Mouse (Mus musculus): ENCODE results near the gene Gm13691.
"Not testable (repeated sequence)": the region's sequence is repeated elsewhere in the genome, so short reads cannot be mapped to it uniquely, and the experiment has no call there.

Gm13691 gene

GRCm38 (mm10) chr2:83990253-83990652, at the start of gene Gm13691:
Gene Gm13691, plus strand, starts transcription at chr2:83990553.
- DNase-seq (ENCODE audit: low spot score), result not testable (repeated sequence)

DNA sequence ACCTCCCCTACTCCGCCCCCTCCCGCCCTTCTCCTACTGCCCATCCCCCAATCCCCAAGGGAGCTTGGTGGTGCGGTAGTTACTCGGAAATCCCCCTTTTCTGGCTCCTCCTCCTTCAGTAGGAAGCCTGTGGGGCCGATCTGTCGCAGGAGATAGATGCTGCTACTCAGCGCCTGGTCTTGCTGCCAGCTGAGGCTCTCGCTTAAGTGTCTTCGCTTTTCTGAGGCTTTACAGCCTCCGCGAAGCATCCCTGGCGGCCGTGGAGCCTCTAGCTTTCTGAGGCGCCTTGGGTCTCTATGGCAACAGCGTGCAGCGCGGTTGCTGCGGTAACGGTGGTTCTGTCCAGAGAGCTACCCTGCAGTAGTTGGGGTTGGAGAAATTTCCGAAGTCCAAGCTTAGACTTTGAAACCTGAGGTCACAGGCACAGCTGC, 49.4 kb upstream of the Gm13691 start, which contains the start of gene Zswim2:
Zswim2 (minus strand) TSS at position 298 of the 431 bp plus-strand sequence.
- no peak for DNase-seq (ENCODE audit: low spot score)

DNA sequence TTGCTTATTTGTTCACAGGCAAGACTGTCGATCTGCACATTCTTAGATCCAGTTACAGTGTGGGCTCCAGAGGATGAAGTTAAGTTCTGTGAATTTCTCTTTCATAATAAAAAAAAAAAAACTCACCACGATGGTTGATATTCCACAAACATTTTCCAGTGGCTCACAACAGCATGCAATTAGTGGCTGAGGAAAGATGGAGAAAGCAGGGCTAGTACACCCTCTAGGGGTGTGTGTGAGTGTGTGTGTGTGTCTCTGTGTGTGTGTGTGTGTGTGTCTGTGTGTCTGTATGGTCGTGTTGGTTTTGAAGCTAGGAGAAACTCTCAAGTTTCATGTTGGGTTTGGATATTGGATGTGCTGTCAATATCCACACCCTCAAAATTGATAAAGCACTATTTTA, 49.0 kb upstream of the Gm13691 start:
- DNase-seq (ENCODE audit: low spot score), result no peak

DNA sequence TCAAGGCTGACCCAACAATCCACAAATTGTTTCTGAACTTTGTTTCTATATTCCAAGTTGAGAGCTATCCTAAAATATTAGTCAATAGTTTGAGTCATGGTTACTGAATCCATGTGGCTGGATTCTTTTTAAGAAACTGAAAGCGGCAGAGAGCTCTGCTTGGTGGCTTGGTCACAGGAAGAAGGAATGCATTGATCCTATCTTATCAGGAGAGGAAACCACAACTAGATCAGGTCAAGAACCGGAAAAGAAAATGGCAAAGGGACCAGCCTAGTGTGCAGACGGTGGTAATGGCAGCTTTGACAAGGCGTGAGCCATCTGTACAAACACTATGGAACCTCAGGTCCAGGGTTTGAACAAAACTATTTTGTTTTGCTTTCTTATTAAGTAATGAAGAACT, 48.6 kb upstream of the Gm13691 start:
- DNase-seq (ENCODE audit: low spot score), result no peak

- DNase-seq (ENCODE audit: low spot score), result not testable (repeated sequence)
Measured at GRCm38 (mm10) chr2:83955393-83955792, 35.0 kb upstream of the Gm13691 start, which contains the start of gene Gm13698. Gene Gm13698, plus strand, starts transcription at chr2:83955693.

DNA sequence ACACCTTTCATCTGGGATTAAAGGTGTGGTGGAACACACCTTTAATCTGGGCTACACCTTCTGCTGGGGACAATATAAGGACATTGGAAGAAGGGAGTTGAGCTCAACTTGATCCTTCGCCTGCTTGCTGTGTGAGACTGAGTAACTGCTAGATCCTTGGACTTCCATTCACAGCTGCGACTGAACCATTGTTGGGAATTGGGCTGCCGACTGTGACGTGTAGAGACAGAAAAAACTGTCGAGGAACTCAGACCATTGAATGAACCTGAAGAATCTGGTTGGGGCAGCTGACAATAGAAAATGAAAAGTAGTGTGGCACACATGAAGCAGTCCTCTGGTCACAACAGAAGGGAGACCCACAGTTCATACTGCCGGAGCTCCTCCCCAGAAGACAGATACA, 29.1 kb upstream of the Gm13691 start, which contains the start of gene Gm13693:
Gm13693 (plus strand) TSS at position 301 of the 400 bp plus-strand sequence.
- DNase-seq (ENCODE audit: low spot score), result not testable (repeated sequence)

- not testable (repeated sequence) for DNase-seq (ENCODE audit: low spot score)
Measured at GRCm38 (mm10) chr2:83967013-83967412, 23.3 kb upstream of the Gm13691 start, which contains the start of gene Gm13695. Gene Gm13695, plus strand, starts transcription at chr2:83967313.

DNA sequence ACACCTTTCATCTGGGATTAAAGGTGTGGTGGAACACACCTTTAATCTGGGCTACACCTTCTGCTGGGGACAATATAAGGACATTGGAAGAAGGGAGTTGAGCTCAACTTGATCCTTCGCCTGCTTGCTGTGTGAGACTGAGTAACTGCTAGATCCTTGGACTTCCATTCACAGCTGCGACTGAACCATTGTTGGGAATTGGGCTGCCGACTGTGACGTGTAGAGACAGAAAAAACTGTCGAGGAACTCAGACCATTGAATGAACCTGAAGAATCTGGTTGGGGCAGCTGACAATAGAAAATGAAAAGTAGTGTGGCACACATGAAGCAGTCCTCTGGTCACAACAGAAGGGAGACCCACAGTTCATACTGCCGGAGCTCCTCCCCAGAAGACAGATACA, 17.5 kb upstream of the Gm13691 start, which contains the start of gene Gm13696:
Gm13696 (plus strand) TSS at position 301 of the 400 bp plus-strand sequence.
- DNase-seq (ENCODE audit: low spot score), result not testable (repeated sequence)

DNA sequence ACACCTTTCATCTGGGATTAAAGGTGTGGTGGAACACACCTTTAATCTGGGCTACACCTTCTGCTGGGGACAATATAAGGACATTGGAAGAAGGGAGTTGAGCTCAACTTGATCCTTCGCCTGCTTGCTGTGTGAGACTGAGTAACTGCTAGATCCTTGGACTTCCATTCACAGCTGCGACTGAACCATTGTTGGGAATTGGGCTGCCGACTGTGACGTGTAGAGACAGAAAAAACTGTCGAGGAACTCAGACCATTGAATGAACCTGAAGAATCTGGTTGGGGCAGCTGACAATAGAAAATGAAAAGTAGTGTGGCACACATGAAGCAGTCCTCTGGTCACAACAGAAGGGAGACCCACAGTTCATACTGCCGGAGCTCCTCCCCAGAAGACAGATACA, 11.7 kb upstream of the Gm13691 start, which contains the start of gene Gm13694:
Gm13694 (plus strand) TSS at position 301 of the 400 bp plus-strand sequence.
- not testable (repeated sequence) for DNase-seq (ENCODE audit: low spot score)

DNA sequence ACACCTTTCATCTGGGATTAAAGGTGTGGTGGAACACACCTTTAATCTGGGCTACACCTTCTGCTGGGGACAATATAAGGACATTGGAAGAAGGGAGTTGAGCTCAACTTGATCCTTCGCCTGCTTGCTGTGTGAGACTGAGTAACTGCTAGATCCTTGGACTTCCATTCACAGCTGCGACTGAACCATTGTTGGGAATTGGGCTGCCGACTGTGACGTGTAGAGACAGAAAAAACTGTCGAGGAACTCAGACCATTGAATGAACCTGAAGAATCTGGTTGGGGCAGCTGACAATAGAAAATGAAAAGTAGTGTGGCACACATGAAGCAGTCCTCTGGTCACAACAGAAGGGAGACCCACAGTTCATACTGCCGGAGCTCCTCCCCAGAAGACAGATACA, 5.9 kb upstream of the Gm13691 start, which contains the start of gene Gm13697:
Gm13697 (plus strand) TSS at position 301 of the 400 bp plus-strand sequence.
- not testable (repeated sequence) for DNase-seq (ENCODE audit: low spot score)

DNA sequence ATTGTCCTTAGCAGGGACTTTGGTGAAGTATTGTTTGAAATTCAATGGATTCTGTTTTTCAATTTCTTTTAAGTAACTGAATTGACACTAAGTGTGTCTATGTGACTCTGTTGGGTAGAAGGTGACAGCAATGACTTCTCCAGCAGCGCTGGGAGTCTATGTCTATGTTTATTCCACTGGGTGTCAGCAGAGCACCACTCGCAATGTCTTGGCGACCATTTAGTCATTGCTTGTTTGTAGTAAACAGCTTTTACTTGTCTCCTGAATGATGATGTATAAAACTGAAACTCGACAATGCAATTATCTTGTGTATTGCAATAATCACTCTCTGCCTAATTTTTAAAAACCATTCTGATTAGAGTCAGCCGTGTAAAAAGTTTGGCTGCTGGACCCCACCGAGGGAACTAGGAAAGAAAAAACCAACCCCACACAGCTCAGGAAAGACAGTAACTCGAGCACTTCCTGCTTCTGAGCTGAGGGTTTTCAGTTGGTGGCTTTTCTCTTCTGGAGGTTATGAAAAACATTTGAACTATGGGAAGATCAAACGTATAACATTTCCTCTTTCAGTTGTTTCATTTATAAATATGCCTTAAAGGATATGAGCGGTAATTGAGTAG, 3.4 kb downstream of the Gm13691 start:
- DNase-seq (ENCODE audit: low spot score), result peak; percentile 24

- not testable (repeated sequence) for DNase-seq (ENCODE audit: low spot score)
Measured at GRCm38 (mm10) chr2:83994526-83994925, 4.2 kb downstream of the Gm13691 start.

- no peak for DNase-seq (ENCODE audit: low spot score)
Measured at GRCm38 (mm10) chr2:84008913-84009312, 18.6 kb downstream of the Gm13691 start.

DNA sequence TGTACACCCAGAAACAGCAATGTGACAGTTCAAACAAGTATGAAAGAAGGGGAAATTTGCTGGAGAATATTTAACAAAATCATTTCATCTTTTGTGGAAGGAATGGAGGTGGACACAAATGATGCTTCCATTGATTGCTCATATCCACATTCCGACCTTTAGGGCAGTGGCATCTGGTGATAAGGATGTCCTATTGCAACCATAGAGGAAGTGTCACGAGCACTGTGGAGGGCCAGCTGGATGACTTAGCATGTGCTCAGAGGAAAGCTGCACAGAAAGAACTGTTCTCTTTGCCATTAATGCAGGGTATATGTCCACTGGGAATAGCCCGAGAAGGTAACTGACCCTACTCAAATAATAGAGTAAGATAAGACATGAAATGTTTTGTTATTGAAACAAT, 19.5 kb downstream of the Gm13691 start:
- no peak for DNase-seq (ENCODE audit: low spot score)

DNA sequence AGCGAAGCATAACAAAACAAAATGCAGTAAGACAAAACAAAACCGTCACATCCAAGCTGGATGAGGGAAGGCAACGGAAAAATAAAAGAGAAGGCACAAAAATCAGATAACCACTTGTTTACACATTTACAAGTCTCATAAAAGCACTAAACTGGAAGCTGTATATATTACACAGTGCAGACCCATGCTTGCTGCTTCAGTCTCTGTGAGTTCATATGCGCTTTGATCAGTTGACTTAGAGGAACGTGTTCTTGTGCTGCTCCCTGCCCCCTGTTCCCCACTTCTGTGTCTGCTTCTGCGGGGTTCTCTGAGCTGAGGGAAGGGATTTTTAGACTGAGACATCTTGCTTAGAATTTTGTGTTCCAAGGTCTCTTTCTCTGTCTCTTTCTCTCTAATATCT, 24.2 kb downstream of the Gm13691 start:
- DNase-seq (ENCODE audit: low spot score), result no peak

- not testable (repeated sequence) for DNase-seq (ENCODE audit: low spot score)
Measured at GRCm38 (mm10) chr2:84016291-84016690, 25.9 kb downstream of the Gm13691 start.

DNA sequence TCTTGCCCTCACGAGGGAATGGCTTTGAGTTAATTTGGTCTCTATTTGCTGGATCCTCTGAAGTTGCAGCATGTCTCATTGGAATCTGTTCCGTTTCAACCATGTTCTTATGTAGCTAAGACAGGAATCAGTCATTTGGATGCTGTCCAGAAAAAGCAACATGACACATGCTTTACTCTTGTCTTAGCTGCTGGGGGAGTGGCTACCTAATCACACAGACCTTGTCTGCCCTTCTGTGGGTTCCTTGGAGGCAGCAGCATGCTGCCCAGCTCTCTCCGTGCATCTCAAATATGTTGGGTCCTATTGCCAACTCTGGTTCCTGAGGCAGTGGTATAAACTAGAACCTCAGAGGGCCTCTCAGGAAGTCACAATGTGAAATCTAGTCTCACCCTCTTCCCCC, 28.0 kb downstream of the Gm13691 start:
- no peak for DNase-seq (ENCODE audit: low spot score)

DNA sequence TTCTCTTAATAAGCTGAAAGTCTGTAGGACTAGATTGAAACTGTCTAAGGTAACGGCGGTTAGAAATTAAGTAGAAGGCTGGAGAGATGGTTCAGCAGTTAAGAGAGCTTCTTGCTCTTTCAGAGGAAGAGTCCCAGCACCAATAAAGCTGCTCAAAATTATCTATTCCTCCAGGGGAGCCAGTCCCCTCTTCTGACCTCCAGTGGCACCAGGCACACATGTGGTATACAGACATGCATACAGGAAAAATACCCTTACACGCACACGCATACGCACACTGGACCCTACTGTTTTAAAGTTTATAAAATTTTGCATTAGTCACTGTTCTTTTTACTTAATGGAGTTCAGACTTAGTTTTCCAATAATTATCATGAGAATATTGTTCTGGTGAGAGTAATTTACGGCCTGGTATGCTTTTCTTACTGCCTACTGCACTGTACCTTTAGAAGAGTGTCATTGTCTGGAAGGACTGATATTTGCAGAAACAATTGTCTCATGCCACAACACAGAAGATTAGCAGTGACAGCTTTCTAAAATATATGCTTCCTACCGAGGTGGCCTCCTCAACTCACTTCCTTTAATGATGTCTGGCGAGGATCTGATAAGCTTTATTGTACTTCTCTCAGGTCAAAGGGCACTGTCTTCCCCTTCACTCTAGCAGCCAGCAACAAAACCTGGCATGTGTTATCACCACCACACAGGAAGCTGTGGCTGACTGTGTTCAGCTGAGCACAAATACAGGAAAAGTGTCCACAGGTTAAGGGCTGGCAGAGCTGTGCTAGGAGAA, 29.4 kb downstream of the Gm13691 start:
- DNase-seq (ENCODE audit: low spot score), result peak; percentile 72

GRCm38 (mm10) chr2:84021930-84022329, 31.6 kb downstream of the Gm13691 start:
- DNase-seq (ENCODE audit: low spot score), result no peak

DNA sequence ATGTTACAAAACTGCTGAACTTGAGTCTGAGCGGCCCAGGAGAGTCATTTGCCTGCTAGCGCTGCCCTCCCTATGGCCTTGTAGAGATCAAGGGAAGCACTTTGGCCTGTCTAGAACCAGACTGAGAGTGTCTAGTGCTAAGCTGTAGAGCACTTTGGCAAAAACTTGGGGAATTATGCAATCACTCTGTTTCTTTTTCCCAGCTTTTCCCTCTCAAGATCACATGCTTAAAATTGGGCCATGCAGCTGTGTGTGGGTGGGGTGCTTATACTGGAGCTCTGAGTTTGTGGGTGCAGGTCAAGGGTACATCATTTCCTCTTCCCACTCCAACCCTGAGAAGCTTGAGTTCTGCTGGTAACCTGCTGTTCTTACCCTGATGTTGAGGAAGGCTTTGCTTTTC, 32.6 kb downstream of the Gm13691 start:
- DNase-seq (ENCODE audit: low spot score), result peak; percentile 75

DNA sequence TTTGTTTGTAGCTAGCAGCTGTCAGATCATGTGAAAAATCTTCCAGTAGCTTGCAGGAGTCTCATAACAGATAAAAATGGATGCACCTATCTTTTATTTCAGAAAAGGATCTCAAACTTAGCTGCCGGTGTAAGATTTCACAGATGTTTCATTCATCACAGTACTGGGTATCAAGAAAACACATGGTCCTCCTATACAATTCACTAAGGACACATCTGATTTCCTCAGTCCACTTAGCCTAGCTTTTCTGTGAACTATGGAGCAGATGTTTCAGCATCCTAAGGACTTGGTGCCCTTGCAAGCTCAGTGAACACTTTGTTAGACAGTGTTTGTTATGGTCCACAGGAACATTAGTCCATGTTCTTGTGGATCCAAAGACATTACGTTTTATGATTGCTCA, 33.0 kb downstream of the Gm13691 start:
- DNase-seq (ENCODE audit: low spot score), result no peak

DNA sequence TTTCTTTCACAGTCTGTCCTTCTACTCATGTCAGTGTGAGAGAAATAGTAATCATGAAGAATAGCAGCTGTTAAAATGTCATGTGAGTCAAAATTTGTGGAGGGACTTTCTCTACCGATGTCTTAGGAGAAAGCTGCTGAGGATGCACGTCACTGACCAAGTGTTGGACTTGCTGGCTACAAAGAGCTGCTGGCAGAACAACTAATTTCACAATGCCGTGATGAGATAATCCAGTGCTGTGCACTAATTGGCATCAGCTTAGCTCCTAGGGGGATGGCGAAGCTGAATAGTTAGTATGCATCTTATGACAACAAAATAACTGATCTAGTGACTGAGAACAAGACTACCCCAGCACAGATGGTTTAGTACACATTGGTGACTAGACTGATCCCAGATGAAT, 34.9 kb downstream of the Gm13691 start:
- DNase-seq (ENCODE audit: low spot score), result peak; percentile 23

DNA sequence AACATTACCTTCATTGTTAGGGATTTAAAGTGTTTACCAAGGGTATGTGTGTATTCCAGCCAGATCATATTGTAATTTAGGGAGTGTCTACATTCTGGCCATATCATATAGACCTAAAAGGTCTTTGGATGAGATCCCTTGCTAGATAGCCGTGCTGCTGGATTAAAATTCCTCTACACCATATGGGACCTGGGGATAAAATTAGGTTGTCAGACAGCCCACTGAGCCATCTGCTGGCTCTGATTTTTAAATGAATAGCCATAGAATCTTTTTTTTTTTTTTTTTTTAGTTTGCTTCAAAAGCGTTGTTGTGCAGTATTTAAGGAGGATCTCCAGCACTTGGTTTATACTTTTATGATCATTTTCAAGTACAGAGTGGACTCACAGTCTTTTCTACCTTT, 42.2 kb downstream of the Gm13691 start:
- no peak for DNase-seq (ENCODE audit: low spot score)
